Mouse (Mus musculus): ENCODE data around the gene Cnrip1. TPM values are rescaled to one million over a fixed set of nuclear protein-coding genes. Genes with fewer than 3 reads are reported as not detected.
"Not testable (repeated sequence)": the region's sequence is repeated elsewhere in the genome, so short reads cannot be mapped to it uniquely, and the experiment has no call there.

Gene Cnrip1
- polyA plus RNA-seq, 1 experiment from 2014 or later: 17.2 TPM

DNA sequence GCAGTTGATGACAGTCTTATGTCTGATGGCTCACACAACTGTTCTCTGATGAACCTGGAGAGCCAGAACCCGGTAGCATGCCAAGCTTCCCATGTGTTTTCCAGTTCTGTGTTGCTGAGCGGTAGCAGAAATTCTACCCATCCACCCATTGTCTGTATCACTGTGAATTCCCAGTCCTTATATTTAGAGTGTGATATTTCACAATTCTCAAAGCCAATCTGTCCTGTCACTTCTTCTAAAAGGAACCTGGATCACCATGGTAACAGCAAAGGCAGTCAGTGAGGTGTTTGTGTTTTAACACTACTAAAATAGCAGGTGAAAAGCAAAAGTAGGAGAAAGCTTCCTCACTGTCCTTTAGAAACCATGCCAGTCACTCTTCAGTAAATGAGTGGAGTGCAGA, 5.6 kb upstream of the Cnrip1 start:
- no peak for ATAC-seq (ENCODE audit: low FRiP score, low read depth)
- Histone ChIP-seq H3K4me2 (replicated peaks) (no peak overlapping the region), H3K4me3 (no peak overlapping the region), H3K9ac (no peak overlapping the region), H3K27me3 (no peaks in the 10 kb centered on the region), H3K27ac (no peak overlapping the region), H3K36me3 (no peaks in the 10 kb centered on the region), H3K4me1 (no peaks in the 10 kb centered on the region), H3K9me3 (no peaks in the 10 kb centered on the region)
- WGBS: 86% methylated on average over 2 of the region's 2 CpGs

DNA sequence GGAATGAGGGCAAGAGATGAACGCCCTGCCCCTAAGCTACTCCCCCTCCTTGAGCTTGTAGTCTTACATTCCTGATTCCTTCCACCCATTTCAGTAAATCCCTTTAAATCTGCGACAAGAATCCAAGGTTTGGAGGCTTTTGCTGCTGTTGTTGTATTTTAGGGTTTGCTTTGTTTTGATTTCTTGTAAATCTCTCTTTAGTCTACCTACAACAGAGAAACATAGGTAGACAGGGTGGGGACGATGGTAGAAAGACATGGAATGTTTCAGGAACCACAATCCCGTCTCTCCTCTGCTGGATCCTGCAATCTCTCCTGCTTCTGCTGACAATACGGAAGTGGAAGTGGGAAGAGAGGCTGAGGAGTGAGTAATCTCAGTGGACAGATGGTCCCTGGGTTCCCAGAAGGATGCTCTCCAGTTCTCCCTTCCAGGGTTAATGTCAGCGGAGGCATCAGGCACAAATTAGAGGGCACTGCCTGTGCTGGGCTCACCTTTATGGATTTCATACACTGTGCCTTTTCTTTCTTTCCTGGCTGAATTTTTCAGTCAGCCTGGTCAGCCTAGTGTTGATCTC, 1.2 kb downstream of the Cnrip1 start:
- ATAC-seq (ENCODE audit: low FRiP score, low read depth): no peak
- Histone ChIP-seq H3K27ac (no peak overlapping the region), H3K4me2 (replicated peaks) (peak overlapping the region; percentile 82), H3K27me3 (peaks cover 5% of the 10 kb centered on the region; the same call in 1 of the 2 replicates), H3K9ac (peak overlapping the region; percentile 69), H3K4me3 (peak overlapping the region; percentile 52), H3K4me1 (peaks cover 13% of the 10 kb centered on the region), H3K9me3 (no peaks in the 10 kb centered on the region), H3K36me3 (no peaks in the 10 kb centered on the region)
- 23% methylated on average over 6 of the region's 6 CpGs for WGBS

DNA sequence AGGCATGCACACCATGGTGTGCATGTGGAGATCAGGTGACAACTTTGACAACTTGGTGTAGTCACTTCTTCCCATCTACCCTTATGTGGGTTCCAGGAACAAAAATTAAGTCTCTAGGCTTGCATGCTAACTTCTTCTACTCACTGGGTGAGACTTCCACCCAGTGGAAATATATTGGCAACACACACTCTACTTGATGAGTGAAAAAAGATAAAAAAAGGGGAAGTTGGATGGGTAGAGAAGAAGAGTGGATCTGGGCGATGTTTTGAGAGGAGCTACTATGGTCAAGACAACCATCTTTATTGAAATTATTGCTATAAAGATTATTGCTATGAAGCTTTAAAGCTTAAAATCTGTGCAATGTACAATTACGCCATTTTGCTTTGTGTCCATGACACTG, 18.0 kb downstream of the Cnrip1 start:
- not testable (repeated sequence) for H3K27ac ChIP-seq; H3K9me3 ChIP-seq; ATAC-seq (ENCODE audit: low FRiP score, low read depth); H3K4me2 ChIP-seq (replicated peaks); H3K27me3 ChIP-seq; H3K4me3 ChIP-seq; H3K36me3 ChIP-seq; H3K9ac ChIP-seq; H3K4me1 ChIP-seq
- 96% methylated on average over 2 of the region's 2 CpGs for WGBS

DNA sequence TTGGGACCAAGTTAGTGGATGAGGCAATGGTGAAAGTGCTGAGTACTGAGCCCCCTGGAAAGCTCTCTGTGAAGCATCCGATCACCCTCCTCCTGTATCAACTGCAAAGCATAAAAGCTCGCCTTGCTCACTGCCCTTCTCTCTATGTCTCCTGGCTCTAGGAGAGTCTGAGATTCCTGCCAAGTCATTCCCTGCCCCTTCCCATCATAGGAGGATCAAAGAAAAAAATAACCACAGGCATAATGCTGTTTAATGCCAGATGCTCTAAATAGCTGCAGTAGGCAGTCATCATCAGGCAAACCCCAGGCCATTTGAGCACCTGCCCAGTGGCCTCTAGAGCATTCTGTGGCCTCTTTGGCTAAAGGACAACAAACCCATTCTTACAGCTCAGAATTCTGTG, 24.3 kb downstream of the Cnrip1 start:
- H3K9ac ChIP-seq: no peak overlapping the region
- H3K9me3 ChIP-seq: no peaks in the 10 kb centered on the region
- H3K4me3 ChIP-seq: no peak overlapping the region
- H3K4me1 ChIP-seq: no peaks in the 10 kb centered on the region
- ATAC-seq (ENCODE audit: low FRiP score, low read depth): no peak
- H3K36me3 ChIP-seq: no peaks in the 10 kb centered on the region
- no peak overlapping the region for H3K4me2 ChIP-seq (replicated peaks)
- no peak overlapping the region for H3K27ac ChIP-seq
- peaks cover 10% of the 10 kb centered on the region; the same call in 1 of the 2 replicates for H3K27me3 ChIP-seq
- 84% methylated on average over 2 of the region's 2 CpGs for WGBS

DNA sequence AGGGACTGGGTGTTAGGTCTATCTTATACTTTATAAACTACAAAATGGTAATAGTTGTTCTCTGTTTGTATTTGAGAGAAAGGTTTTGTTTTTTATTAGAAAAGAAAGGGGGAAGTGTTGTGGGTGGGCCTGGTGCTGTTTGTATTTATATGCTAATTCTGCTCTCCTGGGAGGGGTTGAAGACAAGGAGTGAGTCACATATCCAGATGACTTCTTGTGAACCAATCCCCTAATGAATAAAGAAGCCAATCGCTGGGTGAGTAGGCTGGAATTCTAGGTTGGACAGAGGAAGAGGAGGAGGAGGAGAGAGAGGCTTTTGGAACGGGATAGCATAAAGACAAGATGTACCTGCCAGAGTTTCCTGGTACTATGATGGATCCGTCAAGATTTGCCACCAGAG, 30.7 kb downstream of the Cnrip1 start:
- Histone ChIP-seq H3K27ac (no peak overlapping the region), H3K4me2 (replicated peaks) (no peak overlapping the region), H3K36me3 (no peaks in the 10 kb centered on the region), H3K9ac (no peak overlapping the region), H3K4me1 (peaks cover 33% of the 10 kb centered on the region), H3K27me3 (peaks cover 10% of the 10 kb centered on the region; the same call in 1 of the 2 replicates), H3K9me3 (no peaks in the 10 kb centered on the region), H3K4me3 (no peak overlapping the region)
- no peak for ATAC-seq (ENCODE audit: low FRiP score, low read depth)
- 71% methylated on average over 3 of the region's 3 CpGs for WGBS

DNA sequence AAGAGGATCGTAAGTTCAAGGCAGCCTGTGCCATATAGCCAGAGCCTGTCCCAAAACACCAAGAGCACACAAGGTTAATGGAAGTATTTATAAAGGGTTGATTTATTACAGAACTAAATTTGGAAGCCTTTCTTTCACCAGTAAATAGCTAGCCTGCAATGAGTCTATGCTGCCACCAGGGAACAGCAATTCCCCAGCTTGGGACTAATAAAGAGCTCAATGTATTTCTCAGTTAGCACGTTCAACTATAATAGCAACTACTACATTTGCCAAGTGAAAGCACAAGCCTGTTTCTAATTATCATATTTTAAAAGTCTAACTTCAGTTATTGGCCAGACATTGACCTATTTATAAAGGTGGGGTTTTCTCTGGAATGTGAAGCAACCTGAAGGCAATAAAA, 31.6 kb downstream of the Cnrip1 start:
- Histone ChIP-seq H3K4me3 (no peak overlapping the region), H3K9ac (no peak overlapping the region), H3K27ac (no peak overlapping the region), H3K4me2 (replicated peaks) (no peak overlapping the region), H3K36me3 (no peaks in the 10 kb centered on the region), H3K4me1 (peaks cover 33% of the 10 kb centered on the region), H3K27me3 (peaks cover 10% of the 10 kb centered on the region; the same call in 1 of the 2 replicates), H3K9me3 (no peaks in the 10 kb centered on the region)
- peak; percentile 83 for ATAC-seq (ENCODE audit: low FRiP score, low read depth)
- WGBS: 16% methylated on average over 2 of the region's 2 CpGs

DNA sequence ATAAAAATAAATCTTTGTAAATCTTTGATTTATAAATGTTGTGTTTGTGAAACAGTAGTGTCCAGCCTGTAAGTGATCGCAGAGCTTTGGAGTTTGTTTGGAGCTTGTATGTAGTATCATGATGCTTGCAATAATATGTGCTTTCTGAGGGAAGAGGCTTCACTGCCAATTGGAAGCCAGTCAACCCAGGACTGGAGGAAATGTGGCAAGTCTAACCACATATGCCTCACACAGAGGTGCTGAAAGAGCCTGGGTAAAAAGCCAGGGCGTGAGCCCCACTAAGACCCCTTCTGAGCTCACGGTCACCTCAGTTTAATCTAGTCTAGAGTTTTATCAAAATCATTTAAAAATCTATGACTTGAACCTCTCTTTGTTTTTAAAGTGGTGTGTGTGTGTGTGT, 32.1 kb downstream of the Cnrip1 start:
- Histone ChIP-seq H3K36me3 (no peaks in the 10 kb centered on the region), H3K27ac (peak overlapping the region; percentile 58), H3K4me2 (replicated peaks) (0 out of 2 replicates have a peak overlapping the region, but pooled peaks have one; percentile 11), H3K4me3 (no peak overlapping the region), H3K9ac (no peak overlapping the region), H3K4me1 (peaks cover 33% of the 10 kb centered on the region), H3K9me3 (no peaks in the 10 kb centered on the region), H3K27me3 (peaks cover 10% of the 10 kb centered on the region; the same call in 1 of the 2 replicates)
- ATAC-seq (ENCODE audit: low FRiP score, low read depth): peak; percentile 38; the same call in 1 of the 2 replicates
- 63% methylated on average over 3 of the region's 3 CpGs for WGBS

DNA sequence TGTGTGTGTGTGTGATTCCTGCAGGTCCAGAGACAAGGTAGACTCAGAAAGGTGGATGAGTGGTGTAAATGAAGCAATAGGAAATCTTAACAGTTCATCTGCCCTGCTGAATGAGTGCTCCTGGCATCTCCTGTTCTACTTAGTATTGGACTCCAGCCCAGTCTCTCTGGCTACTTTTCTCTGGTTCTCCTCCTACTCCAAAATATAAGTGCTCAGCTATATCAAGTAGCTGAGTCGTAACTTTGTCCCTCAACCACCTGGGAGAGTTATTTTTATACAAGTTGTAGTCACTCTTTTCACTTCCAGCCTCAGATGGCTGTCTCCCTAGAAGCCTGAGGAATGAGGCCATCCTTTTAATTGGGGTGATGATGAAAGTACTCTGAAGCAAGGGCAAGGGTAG, 32.5 kb downstream of the Cnrip1 start:
- H3K4me1 ChIP-seq: peaks cover 33% of the 10 kb centered on the region
- ATAC-seq (ENCODE audit: low FRiP score, low read depth): no peak
- H3K36me3 ChIP-seq: no peaks in the 10 kb centered on the region
- H3K9ac ChIP-seq: no peak overlapping the region
- 6% methylated on average over 1 of the region's 1 CpGs for WGBS
- H3K27me3 ChIP-seq: 0 out of 2 replicates have a peak, but pooled peaks cover 7% of the 10 kb centered on the region
- H3K27ac ChIP-seq: peak overlapping the region; percentile 58
- no peak overlapping the region for H3K4me3 ChIP-seq
- H3K9me3 ChIP-seq: no peaks in the 10 kb centered on the region
- H3K4me2 ChIP-seq (replicated peaks): no peak overlapping the region

DNA sequence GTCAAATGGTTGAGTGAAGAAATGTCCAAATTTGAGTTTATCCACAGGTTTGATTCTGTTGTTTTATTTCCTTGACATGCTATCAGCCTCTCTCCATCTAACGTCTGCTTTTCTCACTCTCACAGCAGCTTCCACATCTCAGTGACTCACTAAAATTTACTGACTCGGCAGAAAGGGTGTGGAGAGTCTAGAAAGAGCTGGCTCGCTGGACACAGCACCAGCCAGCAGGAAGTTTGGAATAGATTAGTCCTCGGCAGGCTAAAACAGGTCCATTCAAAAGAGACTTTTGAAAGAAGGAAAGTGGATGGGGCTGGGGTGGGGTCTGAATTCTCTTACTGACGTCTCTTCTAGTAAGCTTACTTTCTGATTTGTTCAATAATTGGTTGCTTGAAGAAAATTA, 34.7 kb downstream of the Cnrip1 start:
- ATAC-seq (ENCODE audit: low FRiP score, low read depth): no peak
- H3K4me1 ChIP-seq: peaks cover 33% of the 10 kb centered on the region
- H3K4me2 ChIP-seq (replicated peaks): no peak overlapping the region
- no peak overlapping the region for H3K9ac ChIP-seq
- H3K36me3 ChIP-seq: no peaks in the 10 kb centered on the region
- H3K27me3 ChIP-seq: no peaks in the 10 kb centered on the region
- no peaks in the 10 kb centered on the region for H3K9me3 ChIP-seq
- no peak overlapping the region for H3K4me3 ChIP-seq
- no peak overlapping the region for H3K27ac ChIP-seq
- 17% methylated on average over 5 of the region's 5 CpGs for WGBS

DNA sequence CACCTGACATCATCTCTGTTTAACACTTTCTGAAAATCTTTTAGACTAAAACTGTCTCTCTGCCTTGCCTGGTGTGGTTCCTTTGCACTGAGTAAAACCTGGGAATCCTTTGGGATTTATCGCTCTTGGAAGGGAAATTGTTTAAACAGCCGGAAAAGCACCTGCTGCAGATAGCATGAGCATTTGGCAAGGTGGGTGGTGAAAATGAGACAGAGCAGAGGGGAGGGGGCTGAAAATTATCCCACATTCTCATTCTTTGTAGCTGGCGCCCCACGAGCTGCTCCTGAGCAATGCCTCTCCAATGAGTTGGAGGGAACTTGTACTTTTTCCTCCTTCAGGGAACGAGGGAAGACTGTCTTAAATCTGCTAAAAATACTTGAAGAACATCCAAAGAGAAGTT, 55.5 kb downstream of the Cnrip1 start:
- H3K27me3 ChIP-seq: no peaks in the 10 kb centered on the region
- H3K36me3 ChIP-seq: no peaks in the 10 kb centered on the region
- no peak for ATAC-seq (ENCODE audit: low FRiP score, low read depth)

DNA sequence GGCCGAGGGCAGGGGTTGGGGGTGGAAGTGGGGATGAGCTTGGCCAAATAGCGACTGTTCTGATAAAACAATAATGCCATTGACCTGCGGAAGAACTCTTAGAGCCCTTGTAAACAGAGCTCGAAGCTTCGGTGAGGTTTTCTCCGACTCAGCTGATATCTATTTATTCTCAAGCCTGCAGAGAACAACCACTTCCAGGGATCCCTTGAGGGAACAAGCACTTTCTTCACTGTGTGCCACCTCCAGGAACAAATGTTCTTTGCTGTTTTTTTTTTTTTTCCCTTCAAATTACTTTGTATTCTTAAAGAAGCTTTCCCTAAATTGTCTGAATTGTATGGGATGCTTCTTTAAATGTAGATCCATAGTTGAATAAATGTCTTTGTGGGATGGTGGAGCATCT, 56.0 kb downstream of the Cnrip1 start:
- Histone ChIP-seq H3K27me3 (no peaks in the 10 kb centered on the region), H3K36me3 (no peaks in the 10 kb centered on the region), H3K4me3 (no peak overlapping the region), H3K4me2 (replicated peaks) (no peak overlapping the region), H3K4me1 (no peaks in the 10 kb centered on the region), H3K9me3 (0 out of 2 replicates have a peak, but pooled peaks cover 7% of the 10 kb centered on the region), H3K27ac (no peak overlapping the region), H3K9ac (no peak overlapping the region)
- no peak for ATAC-seq (ENCODE audit: low FRiP score, low read depth)
- 86% methylated on average over 6 of the region's 6 CpGs for WGBS

More for the DNA sequence above, 55.5 kb downstream of the Cnrip1 start:
- Histone ChIP-seq H3K9ac (no peak overlapping the region), H3K4me2 (replicated peaks) (no peak overlapping the region), H3K9me3 (0 out of 2 replicates have a peak, but pooled peaks cover 7% of the 10 kb centered on the region), H3K4me3 (no peak overlapping the region), H3K4me1 (no peaks in the 10 kb centered on the region), H3K27ac (no peak overlapping the region)
- WGBS: 75% methylated on average over 5 of the region's 5 CpGs

DNA sequence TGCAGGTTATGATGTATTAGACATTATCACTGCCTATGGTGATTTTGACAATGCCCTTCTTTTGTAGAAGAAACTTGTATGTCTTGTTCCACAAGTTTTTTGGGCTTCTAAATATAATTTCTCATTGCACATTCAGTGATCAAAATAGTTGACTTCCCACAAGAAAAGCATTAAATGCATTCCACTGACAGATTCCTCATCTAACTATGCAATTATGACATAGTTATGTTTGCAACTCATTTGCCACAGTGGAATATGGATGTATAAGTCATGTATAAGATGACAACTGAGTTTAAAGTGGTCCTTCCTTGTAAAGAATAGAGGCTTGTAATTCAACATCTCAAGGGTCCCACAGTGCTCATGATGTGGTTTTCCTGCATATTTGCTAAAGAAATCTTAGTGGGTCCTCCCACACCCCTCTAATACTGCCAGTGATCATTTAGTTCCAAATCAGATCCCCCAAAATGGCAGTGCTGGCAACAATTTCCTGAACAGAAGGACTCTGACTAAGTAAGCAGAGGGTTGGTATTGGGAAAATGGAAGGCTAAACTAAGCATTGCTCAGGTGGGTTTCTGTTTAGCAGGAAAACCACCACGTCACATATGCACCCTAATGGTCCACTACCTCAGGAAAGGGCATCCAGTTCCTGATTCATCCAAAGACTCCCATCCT, 61.2 kb downstream of the Cnrip1 start:
- Histone ChIP-seq H3K4me3 (no peak overlapping the region), H3K27me3 (no peaks in the 10 kb centered on the region), H3K36me3 (no peaks in the 10 kb centered on the region), H3K9ac (no peak overlapping the region), H3K4me1 (no peaks in the 10 kb centered on the region), H3K4me2 (replicated peaks) (no peak overlapping the region), H3K27ac (no peak overlapping the region), H3K9me3 (0 out of 2 replicates have a peak, but pooled peaks cover 7% of the 10 kb centered on the region)
- 72% methylated on average over 1 of the region's 1 CpGs for WGBS
- no peak for ATAC-seq (ENCODE audit: low FRiP score, low read depth)
